In genomic region chr11:102406401-102406800, GRCm38 (mm10) we compare ENCODE assay signal across 8 mouse cellular contexts. TPM values are rescaled to one million over a fixed set of nuclear protein-coding genes. Genes with fewer than 3 reads are reported as not detected.
DNase-seq lines count a peak whose midpoint lies in the region; ATAC-seq and TF ChIP-seq lines count a peak whose summit lies in the region.

No protein-coding gene starts in this region.

- H3K4me2 ChIP-seq in CH12.LX (ENCODE audit: insufficient read depth, low read depth, poor library complexity, severe bottlenecking): peak overlapping the region; percentile 75
- peak overlapping the region; percentile 80 for H3K4me2 ChIP-seq in forebrain, embryonic 13.5 days
- H3K4me2 ChIP-seq in liver, embryonic 13.5 days: peak overlapping the region; percentile 86

- no peaks in the 10 kb centered on the region for H3K9me3 ChIP-seq in CH12.LX (replicated peaks; ENCODE audit: low read length)
- no peaks in the 10 kb centered on the region for H3K9me3 ChIP-seq in forebrain, embryonic 13.5 days (replicated peaks)
- H3K9me3 ChIP-seq in liver, embryonic 13.5 days (replicated peaks): no peaks in the 10 kb centered on the region

- peaks cover 8 to 45% of the 10 kb centered on the region in 2 experiments for H3K4me1 ChIP-seq in CH12.LX (ENCODE audit: control insufficient read depth in 1 of 2, insufficient read depth in 2 of 2)
- H3K4me1 ChIP-seq in forebrain, embryonic 13.5 days: peaks cover 33% of the 10 kb centered on the region
- H3K4me1 ChIP-seq in liver, embryonic 13.5 days (replicated peaks): peaks cover 69% of the 10 kb centered on the region

- no peak for TF ChIP-seq RAD21 in CH12.LX (IDR thresholded peaks at IDR 0.05; ENCODE audit: low read depth, low read length)

- dilution Hi-C loops in CH12.LX (cut with MboI; ENCODE audit: extremely low pct_ligation_motif_present, extremely low pct_unique_long_range_greater_than_20kb, low sequenced_read_pairs): loop anchor here (25.0 kb wide), 1 partner anchor 94 kb away; the partner anchor contains the start of gene Ubtf

- peak overlapping the region; percentile 63 to 99 (median 87) for H3K4me3 ChIP-seq in CH12.LX (replicated peaks in 1 of 3; ENCODE audit: low read depth in 2 of 3, low read length in 2 of 3, poor library complexity in 1 of 3)
- peak overlapping the region; percentile 77 for H3K4me3 ChIP-seq in forebrain, embryonic 13.5 days
- peak overlapping the region; percentile 87 for H3K4me3 ChIP-seq in liver, embryonic 13.5 days (replicated peaks)

- no peak overlapping the region for H3K27ac ChIP-seq in CH12.LX (ENCODE audit: insufficient read depth, low read depth)
- H3K27ac ChIP-seq in forebrain, embryonic 13.5 days: 0 out of 2 replicates have a peak overlapping the region, but pooled peaks have one; percentile 79
- H3K27ac ChIP-seq in liver, embryonic 13.5 days: peak overlapping the region; percentile 97

- in situ Hi-C loops in CH12.LX (cut with MboI; ENCODE audit: low pct_ligation_motif_present, low pct_unique_long_range_greater_than_20kb, low sequenced_read_pairs): loop anchor here (5.0 kb wide), 1 partner anchor 84 kb away; no protein-coding TSS in a partner anchor

- DNase-seq in cerebellum, adult 9-11 months: peak; percentile 74
- no peak for DNase-seq in CH12.LX (ENCODE audit: extremely low read depth)
- no peak for DNase-seq in liver, embryonic 13.5 days
- no peak for DNase-seq in right cerebral cortex, adult 2 months (ENCODE audit: low spot score in 2 of 2)
- no peak for DNase-seq in ovary, postnatal 36 days (ENCODE audit: low spot score)
- DNase-seq in urinary bladder, postnatal 36 days (ENCODE audit: low spot score in 2 of 2): no peak

- peaks cover 41 to 47% of the 10 kb centered on the region in 2 experiments for H3K36me3 ChIP-seq in CH12.LX (replicated peaks in 1 of 2; ENCODE audit: control insufficient read depth in 1 of 2, insufficient read depth in 1 of 2, low read length in 1 of 2)
- peaks cover 36% of the 10 kb centered on the region for H3K36me3 ChIP-seq in forebrain, embryonic 13.5 days (ENCODE audit: poor library complexity, severe bottlenecking)
- H3K36me3 ChIP-seq in liver, embryonic 13.5 days: peaks cover 47% of the 10 kb centered on the region

- no peak for ATAC-seq in cerebellum, adult (ENCODE audit: insufficient number of reproducible peaks, low FRiP score, low TSS enrichment)
- ATAC-seq in forebrain, embryonic 13.5 days: no peak
- ATAC-seq in liver, embryonic 13.5 days (ENCODE audit: low read depth): no peak

- H3K79me2 ChIP-seq in CH12.LX (replicated peaks; ENCODE audit: control insufficient read depth, extremely low read depth, insufficient read depth, poor library complexity, severe bottlenecking): peaks cover 12% of the 10 kb centered on the region

- H3K9ac ChIP-seq in CH12.LX (ENCODE audit: insufficient read depth, low read depth): peak overlapping the region; percentile 97
- peak overlapping the region; percentile 83 for H3K9ac ChIP-seq in forebrain, embryonic 13.5 days
- peak overlapping the region; percentile 96 for H3K9ac ChIP-seq in liver, embryonic 13.5 days

- no peak for TF ChIP-seq EP300 in CH12.LX (IDR thresholded peaks at IDR 0.05; ENCODE audit: low read length)

- 8% methylated on average over 3 of the region's 3 CpGs for WGBS in forebrain, embryonic 13.5 days
- 20% methylated on average over 3 of the region's 3 CpGs for WGBS in liver, embryonic 13.5 days (ENCODE audit: insufficient replicate concordance)

- TF ChIP-seq POLR2A in CH12.LX (IDR thresholded peaks at IDR 0.05; ENCODE audit: low read depth, low read length): no peak

- no peaks in the 10 kb centered on the region for H3K27me3 ChIP-seq in CH12.LX (replicated peaks)
- no peaks in the 10 kb centered on the region for H3K27me3 ChIP-seq in forebrain, embryonic 13.5 days
- peaks cover 20% of the 10 kb centered on the region for H3K27me3 ChIP-seq in liver, embryonic 13.5 days

- TF ChIP-seq CTCF in CH12.LX (conservative IDR thresholded peaks at IDR 0.05 in 1 of 2, IDR thresholded peaks at IDR 0.05 in 1 of 2; ENCODE audit: low read depth in 2 of 2, low read length in 2 of 2): no peak

TF ChIP-seq in CH12.LX, 34 proteins besides CTCF, POLR2A, EP300 and RAD21:
- no peak for TF ChIP-seq ETS1 (conservative IDR thresholded peaks at IDR 0.05; ENCODE audit: low read depth, low read length)
- no peak for TF ChIP-seq NELFE (IDR thresholded peaks at IDR 0.05; ENCODE audit: low read depth, low read length)
- TF ChIP-seq ZKSCAN1 (IDR thresholded peaks at IDR 0.05; ENCODE audit: borderline replicate concordance, low read depth, low read length): no peak
- no peak; the same call in 1 of the 2 replicates for TF ChIP-seq NRF1 (IDR thresholded peaks at IDR 0.05; ENCODE audit: low read depth, low read length)

RNA-seq across cellular contexts. Expression of gene Slc25a39, which starts 1.3 kb away (rescaled TPM):
- total RNA-seq in CH12.LX (2012; rRNA removed) (169 and 199 TPM in 2 replicates), CH12.LX (2014; rRNA removed) (108 and 112 TPM in 2 replicates)
- 198 and 226 TPM in 2 replicates for polyA plus RNA-seq in CH12.LX (2012; ENCODE audit: insufficient read length, low read depth)
- polyA plus RNA-seq in forebrain, embryonic 13.5 days (2015; fragmentation: Nextera tagmentation; extraction: Ambion mirVana): 157 and 159 TPM in 2 replicates
- polyA plus RNA-seq in liver, embryonic 13.5 days (2015; fragmentation: Nextera tagmentation; extraction: Ambion mirVana): 388 and 390 TPM in 2 replicates

RNA-seq across cellular contexts. Expression of gene Rundc3a, which starts 13.2 kb away (rescaled TPM):
- total RNA-seq in CH12.LX (2012; rRNA removed) (9.0 and 16.3 TPM in 2 replicates), CH12.LX (2014; rRNA removed) (1.3 and 1.4 TPM in 2 replicates)
- polyA plus RNA-seq in CH12.LX (2012; ENCODE audit: insufficient read length, low read depth): 3.3 and 4.8 TPM in 2 replicates
- 93.9 and 94.8 TPM in 2 replicates for polyA plus RNA-seq in forebrain, embryonic 13.5 days (2015; fragmentation: Nextera tagmentation; extraction: Ambion mirVana)
- 1.5 and 1.7 TPM in 2 replicates for polyA plus RNA-seq in liver, embryonic 13.5 days (2015; fragmentation: Nextera tagmentation; extraction: Ambion mirVana)

RNA-seq across cellular contexts. Expression of gene Grn, which starts 23.7 kb away (rescaled TPM):
- 106 and 165 TPM in 2 replicates for total RNA-seq in CH12.LX (2012; rRNA removed)
- 63.7 and 80.6 TPM in 2 replicates for total RNA-seq in CH12.LX (2014; rRNA removed)
- polyA plus RNA-seq in CH12.LX (2012; ENCODE audit: insufficient read length, low read depth): 420 and 453 TPM in 2 replicates
- polyA plus RNA-seq in forebrain, embryonic 13.5 days (2015; fragmentation: Nextera tagmentation; extraction: Ambion mirVana): 49.5 and 53.9 TPM in 2 replicates
- polyA plus RNA-seq in liver, embryonic 13.5 days (2015; fragmentation: Nextera tagmentation; extraction: Ambion mirVana): 59.5 and 63.3 TPM in 2 replicates

RNA-seq across cellular contexts. Expression of gene Slc4a1, which starts 40.4 kb away (rescaled TPM):
- total RNA-seq in CH12.LX (2012; rRNA removed): 0.08 TPM in 1 of 2 replicates, not detected in the other
- 0.04 TPM in 1 of 2 replicates, not detected in the other for total RNA-seq in CH12.LX (2014; rRNA removed)
- not detected in 2 replicates for polyA plus RNA-seq in CH12.LX (2012; ENCODE audit: insufficient read length, low read depth)
- polyA plus RNA-seq in forebrain, embryonic 13.5 days (2015; fragmentation: Nextera tagmentation; extraction: Ambion mirVana): 2.6 and 6.5 TPM in 2 replicates
- 734 and 914 TPM in 2 replicates for polyA plus RNA-seq in liver, embryonic 13.5 days (2015; fragmentation: Nextera tagmentation; extraction: Ambion mirVana)

RNA-seq across cellular contexts. Expression of gene Fam171a2, which starts 41.1 kb away (rescaled TPM):
- total RNA-seq in CH12.LX (2012; rRNA removed) (not detected in 2 replicates), CH12.LX (2014; rRNA removed) (not detected in 2 replicates)
- polyA plus RNA-seq in CH12.LX (2012; ENCODE audit: insufficient read length, low read depth): not detected in 2 replicates
- 8.5 and 9.3 TPM in 2 replicates for polyA plus RNA-seq in forebrain, embryonic 13.5 days (2015; fragmentation: Nextera tagmentation; extraction: Ambion mirVana)
- 0.25 and 0.41 TPM in 2 replicates for polyA plus RNA-seq in liver, embryonic 13.5 days (2015; fragmentation: Nextera tagmentation; extraction: Ambion mirVana)

Comparison
In these comparisons a context has a peak if more than half of its experiments do, and no peak if none do; other contexts are left out.
1. RNA of gene Rundc3a, which starts 13.2 kb away (polyA plus RNA-seq): 93.9 to 94.8 TPM in forebrain, embryonic 13.5 days; 3.3 to 4.8 TPM in CH12.LX and 1.5 to 1.7 TPM in liver, embryonic 13.5 days; every median in the first group is over 10 times any median in the second.
2. Peak in every context shown above with its lines, with median percentiles within 50 percentile points of each other: H3K4me2 ChIP-seq, H3K4me3 ChIP-seq and H3K9ac ChIP-seq.